Mouse (Mus musculus) ES-Bruce4 (cell line): Measurements from ENCODE around the gene Maff.

Source experiments
- CTCF ChIP-seq: IDR thresholded peaks from one replicate; pipeline ENCODE4 v1.8.1; 2011; ENCODE audit warnings: low read depth, low read length
- EP300 ChIP-seq: IDR thresholded peaks from 2 replicates; pipeline ENCODE4 v1.6.1; 2011; ENCODE audit warnings: low read depth, low read length; ENCODE audit not compliant: insufficient read depth
- POLR2A ChIP-seq: IDR thresholded peaks from one replicate; pipeline ENCODE4 v1.8.1; 2011; ENCODE audit warnings: low read length; ENCODE audit not compliant: insufficient read depth

DNA sequence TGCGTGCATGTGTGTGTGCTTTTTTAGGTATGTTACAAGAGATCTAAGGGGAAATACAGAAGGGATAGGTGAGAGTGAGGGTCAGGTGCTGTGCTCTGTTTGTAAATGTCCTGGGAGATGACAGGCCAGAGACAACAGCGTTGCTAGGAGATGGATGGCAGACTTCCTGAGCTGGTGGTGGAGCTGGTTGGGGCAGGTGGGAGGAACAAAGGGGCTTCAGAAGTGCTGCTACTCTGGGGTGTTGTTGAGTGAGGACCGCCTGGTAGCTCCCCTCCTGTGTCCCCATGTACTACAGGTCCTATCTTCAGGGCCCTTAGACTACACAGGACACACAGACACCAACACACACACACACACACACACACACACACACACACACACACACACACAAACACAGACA is 28.3 kb downstream of the Maff start:
- TF ChIP-seq CTCF (no peak), POLR2A (no peak), EP300 (peak; percentile 74; the same call in 1 of the 2 replicates)
